Mouse (Mus musculus) effector memory CD4-positive, alpha-beta T cell, adult 5 months (primary cell): Measurements from ENCODE around the gene Nap1l3. TPM values are rescaled to one million over a fixed set of nuclear protein-coding genes. Genes with fewer than 3 reads are reported as not detected.

Experiments used
- polyA plus RNA-seq: library from polyadenylated mRNA; unstranded; fragments of 100-300 nt; shearing (Covaris generic); gene quantifications from one replicate; pipeline ENCODE4 v1.2.1, GENCODE M21; 2017

Nap1l3 gene
- 2.7 TPM for polyA plus RNA-seq

GRCm38 (mm10) chrX:122396781-122397581, at the start of gene Nap1l3:
TSS of gene Nap1l3 (minus strand) at chrX:122397401.

